Mouse (Mus musculus) limb, embryonic 14.5 days (tissue): ENCODE data around the gene Rps5. TPM values are rescaled to one million over a fixed set of nuclear protein-coding genes. Genes with fewer than 3 reads are reported as not detected.
A peak's percentile ranks its signal among the peaks of the same experiment; 100 is the strongest.

ENCODE experiments used
- ATAC-seq: fragments of 200-750 bp; cut with Nextera tagmentation; 2 replicates; pipeline ENCODE4 v1.8.0; 2017; ENCODE audit warnings: low read depth, moderate number of reproducible peaks, moderate TSS enrichment; ENCODE audit not compliant: low FRiP score
- DNase-seq: peaks from one replicate; pipeline ENCODE4 v3.0.0-alpha.2; 2015; ENCODE audit warnings: low spot score
- H3K27ac ChIP-seq: fragments of 300-500 bp; sonication (generic); replicated peaks from 2 replicates; pipeline ENCODE4 v1.5.1; 2014; ENCODE audit warnings: low read depth, mild to moderate bottlenecking, low read length, moderate library complexity, mixed read lengths
- H3K27me3 ChIP-seq: fragments of 300-500 bp; sonication (generic); 2 replicates; pipeline ENCODE4 v1.6.1; 2014; ENCODE audit warnings: low read length, mixed read lengths; ENCODE audit not compliant: control insufficient read depth, insufficient read depth
- H3K36me3 ChIP-seq: fragments of 300-500 bp; sonication (generic); 2 replicates; pipeline ENCODE4 v1.6.1; 2014; ENCODE audit warnings: mild to moderate bottlenecking, low read length, moderate library complexity, mixed read lengths; ENCODE audit not compliant: control insufficient read depth, insufficient read depth
- H3K4me1 ChIP-seq: fragments of 300-500 bp; sonication (generic); 2 replicates; pipeline ENCODE4 v1.6.1; 2014; ENCODE audit warnings: antibody characterized with exemption, low read length, mixed read lengths; ENCODE audit not compliant: control insufficient read depth, insufficient read depth
- H3K4me2 ChIP-seq: fragments of 300-500 bp; sonication (generic); replicated peaks from 2 replicates; pipeline ENCODE4 v1.6.1; 2014; ENCODE audit warnings: low read depth, mild to moderate bottlenecking, low read length, moderate library complexity; ENCODE audit not compliant: severe bottlenecking
- H3K4me3 ChIP-seq: fragments of 300-500 bp; sonication (generic); replicated peaks from 2 replicates; pipeline ENCODE4 v1.5.1; 2014; ENCODE audit warnings: low read length
- H3K9ac ChIP-seq: fragments of 300-500 bp; sonication (generic); 2 replicates; pipeline ENCODE4 v1.6.1; 2014; ENCODE audit warnings: mild to moderate bottlenecking, low read depth, low read length, moderate library complexity; ENCODE audit not compliant: severe bottlenecking
- H3K9me3 ChIP-seq: fragments of 300-500 bp; sonication (generic); 2 replicates; pipeline ENCODE4 v1.6.1; 2016; ENCODE audit warnings: low read length; ENCODE audit not compliant: control insufficient read depth
- POLR2A ChIP-seq: fragments of 200-500 bp; IDR thresholded peaks from 2 replicates; pipeline ENCODE4 v1.8.0; 2012; ENCODE audit warnings: inconsistent platforms, mild to moderate bottlenecking, moderate library complexity, borderline replicate concordance; ENCODE audit not compliant: insufficient read depth, insufficient read length; ENCODE audit errors: extremely low read depth
- WGBS: fragments of 180-500 bp; shearing (Covaris S2); extraction: QIAGEN DNeasy Blood & Tissue Kit; methylation state at CpG from one replicate; pipeline ENCODE4 v1.1.7; 2014; 5-methylcytosine and 5-hydroxymethylcytosine counted together
- polyA plus RNA-seq, 2 experiments: library from polyadenylated mRNA; depleted of rRNA in 1 of 2; stranded (reverse) in 1 of 2; unstranded in 1 of 2; fragments of >200 nt; fragmentation: Nextera tagmentation in 1 of 2; extraction: Ambion mirVana in 1 of 2; gene quantifications; 2 replicates each; pipeline versions ENCODE4 v1.2.1 to v1.2.3; 2012 to 2014

Rps5 gene
- polyA plus RNA-seq, 2 experiments: 1,509 to 3,045 TPM

DNA sequence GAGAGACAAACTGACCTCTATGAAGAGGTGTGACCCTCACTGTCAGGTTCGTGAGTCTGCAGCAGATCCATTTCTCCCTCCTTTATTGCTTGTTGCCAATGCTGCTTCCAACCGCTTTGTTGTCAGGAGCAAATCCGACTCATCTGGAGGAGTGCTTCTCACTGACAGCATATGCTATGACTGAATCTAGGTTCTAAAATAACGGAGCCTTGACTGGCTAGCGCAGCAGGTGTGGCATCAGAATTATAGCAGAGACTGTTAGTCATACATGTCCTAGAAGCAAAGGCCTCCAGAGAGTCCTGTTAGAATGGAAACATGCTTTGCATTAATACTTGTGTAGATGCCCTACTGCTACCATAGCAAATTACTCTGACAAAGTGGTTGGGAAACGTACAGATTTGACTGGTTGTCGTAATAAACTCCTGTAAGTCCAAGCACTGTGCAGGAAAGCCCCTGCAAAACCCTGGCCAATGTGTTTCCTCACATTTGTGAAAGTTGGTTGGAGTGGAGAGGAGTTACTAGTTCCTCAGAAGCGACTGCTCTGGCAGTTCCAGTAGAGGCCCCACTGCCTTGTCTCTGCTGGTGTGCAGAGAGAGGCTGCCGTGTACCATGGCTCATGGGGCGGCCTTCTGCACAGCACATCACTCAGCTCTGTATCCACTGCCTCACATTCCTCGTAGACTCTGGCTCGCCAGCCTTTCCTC lies 35.4 kb upstream of the Rps5 start:
- Histone ChIP-seq H3K27me3 (no peaks in the 10 kb centered on the region), H3K4me1 (peaks cover 7% of the 10 kb centered on the region), H3K9ac (no peak overlapping the region), H3K27ac (no peak overlapping the region), H3K36me3 (peaks cover 68% of the 10 kb centered on the region), H3K4me3 (no peak overlapping the region), H3K4me2 (no peak overlapping the region), H3K9me3 (no peaks in the 10 kb centered on the region)
- 90% methylated on average over 12 of the region's 12 CpGs for WGBS
- no peak for ATAC-seq
- DNase-seq: no peak
- TF ChIP-seq POLR2A: no peak

DNA sequence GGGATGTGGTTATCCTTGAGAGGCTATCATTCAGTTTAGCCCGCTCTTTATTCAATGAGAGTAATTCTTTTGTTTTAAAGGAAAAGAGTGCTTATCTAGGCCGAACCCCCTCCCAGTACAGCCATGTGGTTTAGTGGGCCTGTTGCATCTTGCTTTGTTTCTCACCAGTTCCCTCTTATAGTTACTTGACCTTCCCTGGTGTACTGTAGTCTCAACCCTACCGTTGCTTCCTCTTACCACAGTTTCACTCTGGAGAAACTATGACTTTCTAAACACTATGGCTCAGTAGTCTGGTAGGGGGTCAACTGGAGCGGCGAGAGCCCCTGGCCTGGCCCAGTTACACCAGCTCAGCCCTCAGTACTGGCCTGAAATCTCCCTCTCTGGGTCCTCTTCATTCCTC lies 34.5 kb upstream of the Rps5 start:
- Histone ChIP-seq H3K4me3 (no peak overlapping the region), H3K9me3 (no peaks in the 10 kb centered on the region), H3K27ac (no peak overlapping the region), H3K36me3 (peaks cover 73% of the 10 kb centered on the region), H3K4me2 (no peak overlapping the region), H3K9ac (no peak overlapping the region), H3K27me3 (no peaks in the 10 kb centered on the region), H3K4me1 (no peaks in the 10 kb centered on the region)
- no peak for DNase-seq
- no peak for TF ChIP-seq POLR2A
- 96% methylated on average over 5 of the region's 5 CpGs for WGBS
- ATAC-seq: no peak

DNA sequence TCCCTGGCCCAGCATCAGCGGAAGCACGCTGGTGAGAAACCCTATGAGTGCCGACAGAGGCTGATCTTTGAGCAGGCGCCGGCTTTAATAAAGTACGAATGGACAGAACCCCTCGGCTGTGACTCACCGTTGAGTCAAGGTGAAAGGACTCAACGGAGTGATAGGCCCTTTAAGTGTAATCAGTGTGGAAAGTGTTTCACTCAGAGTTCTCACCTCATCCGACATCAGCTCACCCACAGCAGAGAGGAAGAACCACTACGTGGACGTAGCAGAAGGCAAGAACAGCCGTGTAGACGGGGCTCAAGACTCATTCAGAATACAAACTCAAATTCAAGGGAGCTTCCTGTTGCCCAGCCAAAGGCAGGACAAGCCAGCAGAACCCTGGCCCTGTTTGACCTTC lies 31.2 kb upstream of the Rps5 start:
- TF ChIP-seq POLR2A: no peak
- Histone ChIP-seq H3K27ac (no peak overlapping the region), H3K9ac (no peak overlapping the region), H3K4me2 (no peak overlapping the region), H3K36me3 (peaks cover 56% of the 10 kb centered on the region), H3K27me3 (no peaks in the 10 kb centered on the region), H3K9me3 (no peaks in the 10 kb centered on the region), H3K4me3 (no peak overlapping the region), H3K4me1 (no peaks in the 10 kb centered on the region)
- ATAC-seq (no peak), DNase-seq (no peak)
- 94% methylated on average over 14 of the region's 14 CpGs for WGBS

DNA sequence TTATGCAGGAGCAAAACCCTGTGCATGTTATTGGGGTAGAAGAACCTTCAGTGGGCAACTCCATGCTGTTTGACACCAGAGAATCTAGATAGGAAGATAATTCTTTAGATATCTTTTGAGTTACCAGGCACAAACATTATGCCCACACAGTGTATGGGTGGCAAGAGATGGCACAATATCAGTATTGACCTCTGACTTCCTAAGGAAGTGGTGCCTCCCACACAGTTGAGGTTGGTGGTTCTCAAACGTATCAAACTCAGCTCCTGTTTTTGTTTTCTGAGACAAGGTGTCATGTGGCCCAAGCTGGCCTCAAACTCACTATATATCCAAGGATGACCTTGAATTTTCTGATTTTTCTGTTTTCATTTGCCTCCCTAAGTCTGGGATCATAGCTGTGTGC lies 30.8 kb upstream of the Rps5 start:
- Histone ChIP-seq H3K27me3 (no peaks in the 10 kb centered on the region), H3K36me3 (peaks cover 52% of the 10 kb centered on the region), H3K27ac (no peak overlapping the region), H3K4me2 (no peak overlapping the region), H3K9me3 (no peaks in the 10 kb centered on the region), H3K4me3 (no peak overlapping the region), H3K4me1 (no peaks in the 10 kb centered on the region), H3K9ac (no peak overlapping the region)
- no peak for TF ChIP-seq POLR2A
- WGBS: 86% methylated on average over 1 of the region's 1 CpGs
- ATAC-seq: no peak
- no peak for DNase-seq

DNA sequence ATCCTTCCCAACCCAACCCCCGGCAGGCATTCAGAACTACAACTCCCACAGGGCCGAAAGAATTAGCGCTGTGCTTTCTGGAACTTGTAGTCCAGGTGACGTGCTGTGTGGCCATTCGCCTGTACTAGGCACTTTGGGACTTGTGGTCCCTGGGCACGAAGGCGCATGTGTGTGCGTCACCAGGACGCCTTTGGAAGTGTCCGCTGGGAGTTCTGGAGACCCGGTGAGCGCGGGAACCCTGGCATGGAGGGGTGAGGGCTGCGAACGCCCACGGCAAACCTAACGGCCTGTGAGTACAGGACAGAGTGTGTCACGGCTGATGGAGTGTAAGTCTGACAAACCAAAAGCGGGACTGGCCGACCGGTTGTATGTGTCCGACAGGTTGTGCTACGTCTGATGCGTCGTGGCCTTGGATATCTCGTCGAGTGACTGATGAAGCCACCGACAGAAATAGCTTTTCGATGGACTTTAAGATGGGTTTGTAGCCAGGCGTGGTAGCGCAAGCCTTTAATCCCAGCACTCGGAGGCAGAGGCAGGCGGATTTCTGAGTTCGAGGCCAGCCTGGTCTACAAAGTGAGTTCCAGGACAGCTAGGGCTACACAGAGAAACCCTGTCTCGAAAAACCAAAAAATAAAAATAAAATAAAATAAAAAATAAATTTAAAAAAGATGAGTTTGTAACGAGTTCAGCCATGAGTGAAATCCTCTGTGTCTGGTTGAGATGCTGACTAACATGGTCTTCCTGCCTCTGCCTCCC lies 24.3 kb upstream of the Rps5 start, which contains the start of gene Zscan22:
Zscan22 (plus strand) TSS at position 161 of the 756 bp plus-strand sequence.
- 5% methylated on average over 36 of the region's 36 CpGs for WGBS
- H3K4me3 ChIP-seq: peak within 1 kb of the TSS; percentile 71
- TF ChIP-seq POLR2A: peak; percentile 45; the same call in 1 of the 2 replicates
- H3K36me3 ChIP-seq: no peaks in the 10 kb centered on the region; the same call in 1 of the 2 replicates
- no peaks in the 10 kb centered on the region for H3K27me3 ChIP-seq
- H3K9ac ChIP-seq: peak within 1 kb of the TSS; percentile 72
- DNase-seq (peak; percentile 97), ATAC-seq (peak; percentile 98)
- peak within 1 kb of the TSS; percentile 49 for H3K4me2 ChIP-seq
- 0 out of 2 replicates have a peak, but pooled peaks cover 4% of the 10 kb centered on the region for H3K4me1 ChIP-seq
- no peaks in the 10 kb centered on the region for H3K9me3 ChIP-seq
- no peak within 1 kb of the TSS for H3K27ac ChIP-seq
